Mouse (Mus musculus) C2C12 (cell line): ENCODE data around the gene Akap2.

Experiments used
- CTCF ChIP-seq: IDR thresholded peaks from one replicate; pipeline ENCODE4 v1.5.1; 2011; ENCODE audit not compliant: control insufficient read depth, insufficient read depth, insufficient read length
- MAX ChIP-seq: IDR thresholded peaks from one replicate; pipeline ENCODE4 v1.6.1; 2011; ENCODE audit warnings: mild to moderate bottlenecking, control low read depth

GRCm38 (mm10) chr4:57743325-57743929 lies 26.0 kb downstream of the Akap2 start:
- no peak for TF ChIP-seq CTCF
- no peak for TF ChIP-seq MAX
